Mouse (Mus musculus) liver (tissue): ENCODE measurements around the gene Stradb.
A peak's percentile ranks its signal among the peaks of the same experiment; 100 is the strongest.

Experiments used
- DNase-seq: peaks from one replicate; pipeline ENCODE4 v3.0.0-alpha.2; 2020; ENCODE audit warnings: mixed read lengths

The Stradb gene

GRCm38 (mm10) chr1:58961152-58961893 lies 12.0 kb upstream of the Stradb start:
- DNase-seq, result no peak

DNA sequence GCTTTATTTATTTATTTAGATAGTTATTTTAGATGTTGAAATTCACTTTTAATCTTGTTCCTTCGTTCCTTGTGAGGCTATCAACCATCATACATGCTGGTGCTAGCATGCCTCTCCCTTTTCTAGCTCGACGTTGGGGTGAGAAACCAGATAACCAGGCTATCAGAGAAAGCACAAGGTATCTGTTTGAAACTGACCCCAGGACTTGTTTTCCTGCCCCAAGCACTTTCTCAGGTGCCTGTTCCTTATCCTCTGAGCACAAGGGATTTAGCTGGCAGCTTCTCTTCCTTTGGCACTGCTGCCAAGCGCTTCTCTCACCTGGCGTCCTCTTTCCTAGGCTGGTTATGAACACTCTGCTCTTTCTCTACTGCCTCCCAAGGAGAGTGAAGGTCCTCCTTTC lies 10.9 kb upstream of the Stradb start:
- peak; percentile 79 for DNase-seq

GRCm38 (mm10) chr1:58962865-58963264 lies 10.5 kb upstream of the Stradb start:
- DNase-seq, result peak; percentile 47

GRCm38 (mm10) chr1:58967534-58967933 lies 5.8 kb upstream of the Stradb start:
- DNase-seq, result no peak

- DNase-seq, result peak; percentile 54
Observed at GRCm38 (mm10) chr1:58970054-58970453, 3.3 kb upstream of the Stradb start.

DNA sequence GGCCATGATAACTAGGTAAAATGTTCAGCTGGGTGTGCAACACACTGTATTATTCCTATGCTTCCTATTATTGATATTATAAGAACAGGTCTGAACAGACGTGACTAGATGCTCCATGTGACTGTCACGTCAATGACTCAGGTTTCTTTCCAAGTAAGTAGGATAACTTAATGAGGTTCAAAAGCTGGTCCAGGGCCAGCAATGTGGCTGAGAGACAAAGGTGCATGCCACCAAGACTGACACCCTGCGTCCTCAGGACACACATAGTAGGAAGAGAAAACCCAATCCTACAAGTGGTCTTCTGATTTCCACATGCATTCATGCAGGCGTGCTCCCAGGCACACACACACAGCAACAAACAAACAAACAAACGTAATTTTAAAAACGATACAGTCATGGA lies 2.2 kb upstream of the Stradb start:
- DNase-seq, result peak; percentile 47

GRCm38 (mm10) chr1:58972851-58973365 lies 414 bp upstream of the Stradb start:
- no peak for DNase-seq

DNA sequence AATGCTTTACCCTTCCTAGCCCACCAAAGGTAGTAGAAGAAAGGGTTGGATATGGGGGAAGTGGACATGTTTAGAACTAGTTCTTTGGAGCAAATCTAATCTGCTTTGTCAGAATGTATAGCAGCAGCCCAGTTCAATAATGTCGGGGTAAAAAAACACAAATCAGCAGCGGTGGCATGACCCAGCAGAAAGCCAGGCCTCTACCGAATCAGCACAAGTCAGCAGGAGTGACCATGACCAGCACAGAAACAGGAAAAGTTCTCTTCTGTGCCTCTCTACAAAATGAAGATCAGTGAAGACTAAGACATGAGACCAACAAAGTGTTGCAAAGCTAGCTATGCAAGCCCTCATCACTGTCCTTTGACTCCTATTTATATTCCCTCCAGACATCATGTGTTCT lies 9.0 kb downstream of the Stradb start:
- DNase-seq, result peak; percentile 32

GRCm38 (mm10) chr1:58984586-58984985 lies 11.3 kb downstream of the Stradb start:
- no peak for DNase-seq

DNA sequence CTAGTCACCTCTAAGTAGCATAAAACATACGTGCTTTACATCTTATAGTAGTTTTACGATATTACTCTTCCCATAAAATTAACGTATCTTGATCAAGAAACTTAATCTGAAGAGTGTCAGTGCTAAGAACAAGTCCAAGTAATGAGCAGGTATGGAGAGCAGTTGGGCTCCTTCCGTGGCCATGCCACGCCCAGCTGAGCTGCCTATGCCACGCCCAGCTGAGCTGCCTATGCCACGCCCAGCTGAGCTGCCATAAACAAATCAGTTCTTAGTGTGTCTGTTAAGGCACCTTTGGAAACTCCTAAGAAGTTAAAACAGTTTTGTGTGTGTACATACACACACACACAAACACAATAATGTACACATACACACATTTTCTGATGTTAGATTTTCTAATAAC lies 19.8 kb downstream of the Stradb start:
- DNase-seq, result peak; percentile 80

- no peak for DNase-seq
Observed at GRCm38 (mm10) chr1:58993723-58994122, 20.4 kb downstream of the Stradb start.

GRCm38 (mm10) chr1:58995313-58995712 lies 22.0 kb downstream of the Stradb start:
- no peak for DNase-seq

DNA sequence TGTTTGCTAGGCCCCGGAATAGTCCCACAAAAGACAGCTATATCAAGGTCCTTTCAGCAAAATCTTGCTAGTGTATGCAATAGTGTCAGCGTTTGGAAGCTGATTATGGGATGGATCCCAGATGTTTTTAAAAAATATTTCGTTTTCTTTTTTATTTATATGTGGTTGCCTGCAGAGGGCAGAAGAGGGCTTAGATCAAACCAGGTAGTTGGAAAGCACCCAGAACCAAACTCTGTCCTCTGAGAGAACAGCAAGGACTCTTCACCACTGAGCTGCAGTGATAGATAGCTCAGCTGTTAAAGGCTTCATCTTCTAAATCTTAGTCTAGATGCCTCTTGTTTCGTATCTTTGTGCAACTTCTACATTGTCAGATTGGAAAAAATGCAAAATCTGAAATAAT lies 35.9 kb downstream of the Stradb start:
- no peak for DNase-seq

GRCm38 (mm10) chr1:59021556-59021955 lies 48.2 kb downstream of the Stradb start:
- no peak for DNase-seq

GRCm38 (mm10) chr1:59037723-59038122 lies 64.4 kb downstream of the Stradb start:
- DNase-seq, result no peak
